Mouse (Mus musculus): ENCODE data around the gene Olfr583.

DNA sequence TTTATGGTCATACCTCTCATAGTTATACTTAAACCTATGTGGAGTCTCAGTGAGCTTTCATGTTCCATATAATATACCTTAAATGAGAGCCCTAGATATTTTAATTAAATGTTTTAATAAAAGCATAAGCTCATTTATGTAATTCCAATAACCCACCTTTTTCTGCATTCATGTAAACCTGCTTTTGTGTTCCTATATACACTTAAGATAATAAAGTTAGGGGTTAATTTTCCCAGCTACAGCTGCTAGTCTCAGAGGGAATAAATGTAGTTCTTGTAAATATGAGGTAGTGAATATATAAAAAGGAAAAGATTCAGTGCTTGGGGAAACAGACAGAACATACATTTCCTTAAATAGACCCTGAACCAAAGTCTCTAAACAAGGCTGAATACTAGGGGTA, 13.4 kb upstream of the Olfr583 start, which contains the start of gene Olfr582:
- TF ChIP-seq CTCF (IDR thresholded peaks at IDR 0.05; ENCODE audit: low read depth, low read length) (no peak), POLR2AphosphoS5 (IDR thresholded peaks at IDR 0.05; ENCODE audit: insufficient replicate concordance, low read depth, low read length) (no peak), TAL1 (conservative IDR thresholded peaks at IDR 0.05; ENCODE audit: low read depth, low read length) (no peak)

Measured in G1E (cell line).